Mouse (Mus musculus): ENCODE results near the gene Aurkb. TPM values are rescaled to one million over a fixed set of nuclear protein-coding genes. Genes with fewer than 3 reads are reported as not detected.

The Aurkb gene
- total RNA-seq, 1 experiment: 71.7 TPM

- no peaks in the 10 kb centered on the region for H3K9me3 ChIP-seq (ENCODE audit: control insufficient read depth, insufficient read depth, low read depth, low read length)
- peak overlapping the region; percentile 65 for H3K27ac ChIP-seq (ENCODE audit: insufficient read depth, low read depth, low read length, poor library complexity, severe bottlenecking)
- peaks cover 74% of the 10 kb centered on the region for H3K36me3 ChIP-seq (ENCODE audit: control insufficient read depth, insufficient read depth, low read length, poor library complexity, severe bottlenecking)
- in situ Hi-C loops (cut with MboI; ENCODE audit: low sequenced_read_pairs in 2 of 2, unreplicated experiment in 2 of 2): no loop called here
- 0 out of 4 replicates have a peak, but pooled peaks cover 0 to 2% of the 10 kb centered on the region in 2 experiments for H3K4me1 ChIP-seq (ENCODE audit: control insufficient read depth in 2 of 2, insufficient read depth in 2 of 2, low read length in 2 of 2, poor library complexity in 1 of 2)
- H3K4me3 ChIP-seq (ENCODE audit: insufficient read depth in 1 of 2, low read depth in 1 of 2, low read length in 2 of 2, poor library complexity in 1 of 2, severe bottlenecking in 1 of 2): no peak overlapping the region
- TF ChIP-seq HCFC1 (IDR thresholded peaks at IDR 0.05; ENCODE audit: borderline replicate concordance, insufficient read depth, low read length) (no peak), CHD2 (IDR thresholded peaks at IDR 0.05; ENCODE audit: low read depth, low read length) (no peak), ZNF384 (IDR thresholded peaks at IDR 0.05; ENCODE audit: low read depth, low read length) (no peak), ZC3H11A (IDR thresholded peaks at IDR 0.05; ENCODE audit: borderline replicate concordance, low read depth, low read length) (no peak), MAFK (IDR thresholded peaks at IDR 0.05; ENCODE audit: insufficient read depth, low read depth, low read length) (no peak)
- no peak overlapping the region for H3K9ac ChIP-seq (ENCODE audit: insufficient read depth, low read depth, low read length, poor library complexity, severe bottlenecking)
- no peak for DNase-seq (ENCODE audit: low read depth, low spot score)
Measured at GRCm38 (mm10) chr11:69026562-69026961, 18.9 kb upstream of the Aurkb start.

- Histone ChIP-seq H3K9ac (ENCODE audit: insufficient read depth, low read depth, low read length, poor library complexity, severe bottlenecking) (no peak overlapping the region), H3K36me3 (ENCODE audit: control insufficient read depth, insufficient read depth, low read length, poor library complexity, severe bottlenecking) (peaks cover 62% of the 10 kb centered on the region), H3K27ac (ENCODE audit: insufficient read depth, low read depth, low read length, poor library complexity, severe bottlenecking) (no peak overlapping the region), H3K4me1 (ENCODE audit: control insufficient read depth in 2 of 2, insufficient read depth in 2 of 2, low read length in 2 of 2, poor library complexity in 1 of 2) (0 out of 4 replicates have a peak, but pooled peaks cover 0 to 2% of the 10 kb centered on the region in 2 experiments), H3K9me3 (ENCODE audit: control insufficient read depth, insufficient read depth, low read depth, low read length) (no peaks in the 10 kb centered on the region), H3K4me3 (ENCODE audit: insufficient read depth in 1 of 2, low read depth in 1 of 2, low read length in 2 of 2, poor library complexity in 1 of 2, severe bottlenecking in 1 of 2) (no peak overlapping the region)
- no peak for DNase-seq (ENCODE audit: low read depth, low spot score)
- in situ Hi-C loops (cut with MboI; ENCODE audit: low sequenced_read_pairs in 2 of 2, unreplicated experiment in 2 of 2): no loop called here
- TF ChIP-seq CHD2 (IDR thresholded peaks at IDR 0.05; ENCODE audit: low read depth, low read length) (no peak), ZC3H11A (IDR thresholded peaks at IDR 0.05; ENCODE audit: borderline replicate concordance, low read depth, low read length) (peak; percentile 10; the same call in 1 of the 2 replicates)
Measured at GRCm38 (mm10) chr11:69028805-69029204, 16.6 kb upstream of the Aurkb start.

GRCm38 (mm10) chr11:69033552-69033951 lies 11.9 kb upstream of the Aurkb start:
- no peak for TF ChIP-seq ZC3H11A (IDR thresholded peaks at IDR 0.05; ENCODE audit: borderline replicate concordance, low read depth, low read length)
- TF ChIP-seq MAFK (IDR thresholded peaks at IDR 0.05; ENCODE audit: insufficient read depth, low read depth, low read length): no peak
- TF ChIP-seq CHD2 (IDR thresholded peaks at IDR 0.05; ENCODE audit: low read depth, low read length): no peak
- TF ChIP-seq ZNF384 (IDR thresholded peaks at IDR 0.05; ENCODE audit: low read depth, low read length): no peak
- TF ChIP-seq HCFC1 (IDR thresholded peaks at IDR 0.05; ENCODE audit: borderline replicate concordance, insufficient read depth, low read length): no peak
- Histone ChIP-seq H3K27ac (ENCODE audit: insufficient read depth, low read depth, low read length, poor library complexity, severe bottlenecking) (no peak overlapping the region), H3K9me3 (ENCODE audit: control insufficient read depth, insufficient read depth, low read depth, low read length) (no peaks in the 10 kb centered on the region), H3K36me3 (ENCODE audit: control insufficient read depth, insufficient read depth, low read length, poor library complexity, severe bottlenecking) (peaks cover 47% of the 10 kb centered on the region), H3K4me3 (ENCODE audit: insufficient read depth in 1 of 2, low read depth in 1 of 2, low read length in 2 of 2, poor library complexity in 1 of 2, severe bottlenecking in 1 of 2) (no peak overlapping the region), H3K4me1 (ENCODE audit: control insufficient read depth in 2 of 2, insufficient read depth in 2 of 2, low read length in 2 of 2, poor library complexity in 1 of 2) (peaks cover 1 to 15% of the 10 kb centered on the region in 2 experiments; a peak in 1 of 4 replicates), H3K9ac (ENCODE audit: insufficient read depth, low read depth, low read length, poor library complexity, severe bottlenecking) (no peak overlapping the region)
- in situ Hi-C loops (cut with MboI; ENCODE audit: low sequenced_read_pairs in 2 of 2, unreplicated experiment in 2 of 2): no loop called here
- DNase-seq (ENCODE audit: low read depth, low spot score): no peak

- in situ Hi-C loops (cut with MboI; ENCODE audit: low sequenced_read_pairs in 2 of 2, unreplicated experiment in 2 of 2): no loop called here
- H3K36me3 ChIP-seq (ENCODE audit: control insufficient read depth, insufficient read depth, low read length, poor library complexity, severe bottlenecking): peaks cover 43% of the 10 kb centered on the region
Measured at GRCm38 (mm10) chr11:69034585-69034984, 10.9 kb upstream of the Aurkb start.

GRCm38 (mm10) chr11:69035411-69035810 lies 10.0 kb upstream of the Aurkb start:
- H3K27ac ChIP-seq (ENCODE audit: insufficient read depth, low read depth, low read length, poor library complexity, severe bottlenecking): peak overlapping the region; percentile 16; the same call in 1 of the 2 replicates
- H3K9me3 ChIP-seq (ENCODE audit: control insufficient read depth, insufficient read depth, low read depth, low read length): no peaks in the 10 kb centered on the region
- peak overlapping the region; percentile 52 for H3K9ac ChIP-seq (ENCODE audit: insufficient read depth, low read depth, low read length, poor library complexity, severe bottlenecking)
- in situ Hi-C loops (cut with MboI; ENCODE audit: low sequenced_read_pairs in 2 of 2, unreplicated experiment in 2 of 2): no loop called here
- peaks cover 37% of the 10 kb centered on the region for H3K36me3 ChIP-seq (ENCODE audit: control insufficient read depth, insufficient read depth, low read length, poor library complexity, severe bottlenecking)
- peak overlapping the region; percentile 11 to 52 for H3K4me3 ChIP-seq (ENCODE audit: insufficient read depth in 1 of 2, low read depth in 1 of 2, low read length in 2 of 2, poor library complexity in 1 of 2, severe bottlenecking in 1 of 2)
- peaks cover 1 to 20% of the 10 kb centered on the region in 2 experiments; a peak in 2 of 4 replicates for H3K4me1 ChIP-seq (ENCODE audit: control insufficient read depth in 2 of 2, insufficient read depth in 2 of 2, low read length in 2 of 2, poor library complexity in 1 of 2)
- TF ChIP-seq CHD2 (IDR thresholded peaks at IDR 0.05; ENCODE audit: low read depth, low read length) (no peak), MAFK (IDR thresholded peaks at IDR 0.05; ENCODE audit: insufficient read depth, low read depth, low read length) (no peak), HCFC1 (IDR thresholded peaks at IDR 0.05; ENCODE audit: borderline replicate concordance, insufficient read depth, low read length) (no peak), ZNF384 (IDR thresholded peaks at IDR 0.05; ENCODE audit: low read depth, low read length) (no peak), ZC3H11A (IDR thresholded peaks at IDR 0.05; ENCODE audit: borderline replicate concordance, low read depth, low read length) (no peak)
- DNase-seq (ENCODE audit: low read depth, low spot score): no peak

More at GRCm38 (mm10) chr11:69034585-69034984, 10.9 kb upstream of the Aurkb start:
- Histone ChIP-seq H3K4me1 (ENCODE audit: control insufficient read depth in 2 of 2, insufficient read depth in 2 of 2, low read length in 2 of 2, poor library complexity in 1 of 2) (peaks cover 1 to 20% of the 10 kb centered on the region in 2 experiments; a peak in 2 of 4 replicates), H3K9ac (ENCODE audit: insufficient read depth, low read depth, low read length, poor library complexity, severe bottlenecking) (no peak overlapping the region), H3K27ac (ENCODE audit: insufficient read depth, low read depth, low read length, poor library complexity, severe bottlenecking) (no peak overlapping the region), H3K4me3 (ENCODE audit: insufficient read depth in 1 of 2, low read depth in 1 of 2, low read length in 2 of 2, poor library complexity in 1 of 2, severe bottlenecking in 1 of 2) (no peak overlapping the region), H3K9me3 (ENCODE audit: control insufficient read depth, insufficient read depth, low read depth, low read length) (no peaks in the 10 kb centered on the region)
- no peak for TF ChIP-seq ZNF384 (IDR thresholded peaks at IDR 0.05; ENCODE audit: low read depth, low read length)
- no peak for TF ChIP-seq ZC3H11A (IDR thresholded peaks at IDR 0.05; ENCODE audit: borderline replicate concordance, low read depth, low read length)
- DNase-seq (ENCODE audit: low read depth, low spot score): no peak
